Mouse (Mus musculus) ES-Bruce4 (cell line): ENCODE data around the gene Pls1. TPM values are rescaled to one million over a fixed set of nuclear protein-coding genes. Genes with fewer than 3 reads are reported as not detected.

Source experiments
- H3K27ac ChIP-seq: 2 replicates; pipeline ENCODE4 v1.5.1; 2012; ENCODE audit warnings: low read length, inconsistent platforms; ENCODE audit not compliant: insufficient read depth
- H3K27me3 ChIP-seq: 2 replicates; pipeline ENCODE4 v1.6.1; 2012; ENCODE audit warnings: mild to moderate bottlenecking, low read length, inconsistent platforms; ENCODE audit not compliant: control insufficient read depth, poor library complexity, insufficient read depth, severe bottlenecking
- H3K36me3 ChIP-seq: 2 replicates; pipeline ENCODE4 v1.6.1; 2012; ENCODE audit warnings: inconsistent platforms, mild to moderate bottlenecking, low read length, moderate library complexity; ENCODE audit not compliant: control insufficient read depth, poor library complexity, insufficient read depth, severe bottlenecking
- H3K4me1 ChIP-seq: one replicate; pipeline ENCODE4 v1.8.1; 2011; ENCODE audit warnings: low read length; ENCODE audit not compliant: control insufficient read depth, insufficient read depth
- H3K4me3 ChIP-seq: 2 replicates; pipeline ENCODE4 v1.5.1; 2011; ENCODE audit warnings: low read depth, mild to moderate bottlenecking, low read length
- H3K9ac ChIP-seq: 2 replicates; pipeline ENCODE4 v1.6.1; 2012; ENCODE audit warnings: low read depth, mild to moderate bottlenecking, inconsistent platforms; ENCODE audit not compliant: poor library complexity, severe bottlenecking
- H3K9me3 ChIP-seq: replicated peaks from 2 replicates; pipeline ENCODE4 v1.6.1; 2012; ENCODE audit warnings: mild to moderate bottlenecking, low read length, inconsistent platforms; ENCODE audit not compliant: control insufficient read depth, poor library complexity, insufficient read depth, severe bottlenecking
- CTCF ChIP-seq: IDR thresholded peaks from one replicate; pipeline ENCODE4 v1.8.1; 2011; ENCODE audit warnings: low read depth, low read length
- EP300 ChIP-seq: IDR thresholded peaks from 2 replicates; pipeline ENCODE4 v1.6.1; 2011; ENCODE audit warnings: low read depth, low read length; ENCODE audit not compliant: insufficient read depth
- POLR2A ChIP-seq: IDR thresholded peaks from one replicate; pipeline ENCODE4 v1.8.1; 2011; ENCODE audit warnings: low read length; ENCODE audit not compliant: insufficient read depth
- polyA plus RNA-seq: library from polyadenylated mRNA; stranded (reverse); fragments of >200 nt; gene quantifications from 2 replicates; pipeline ENCODE4 v1.2.4, GENCODE M21; 2011; ENCODE audit warnings: low read depth; ENCODE audit not compliant: missing spikeins, insufficient read depth, insufficient read length

Gene Pls1
- polyA plus RNA-seq, 1 experiment, result 5.9 TPM

DNA sequence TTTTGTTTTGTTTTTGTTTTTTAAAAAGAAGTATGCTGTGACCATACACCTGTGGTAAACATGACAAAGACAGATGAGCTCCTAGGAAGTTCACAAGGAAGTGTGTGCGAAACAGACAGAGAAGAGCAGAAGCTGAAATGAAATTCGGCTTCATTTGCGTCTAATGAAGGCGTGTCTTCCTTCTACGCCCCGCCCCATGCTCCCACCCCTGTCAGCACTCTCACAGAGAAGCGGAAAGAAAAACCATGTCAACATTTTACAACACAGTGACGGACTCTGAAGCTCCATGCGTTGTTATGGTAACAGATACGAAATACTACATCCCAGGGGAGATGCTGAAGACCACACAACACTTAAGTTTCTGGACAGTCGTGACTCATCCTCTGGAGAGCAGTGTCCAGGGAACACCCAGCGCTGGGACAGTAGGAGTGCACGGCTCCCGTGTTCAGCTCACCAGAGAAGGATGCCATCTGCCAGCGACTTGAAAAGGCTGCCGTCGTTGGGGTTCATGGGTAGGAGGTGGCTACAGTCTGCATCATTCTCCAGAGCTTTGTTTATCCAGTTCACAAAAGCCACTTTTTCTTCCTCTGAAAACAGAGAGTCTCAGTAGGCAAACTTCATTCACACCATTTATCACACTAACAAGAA is 61.3 kb downstream of the Pls1 start:
- Histone ChIP-seq H3K4me1 (no peaks in the 10 kb centered on the region), H3K36me3 (no peaks in the 10 kb centered on the region), H3K27me3 (no peaks in the 10 kb centered on the region), H3K4me3 (no peak overlapping the region), H3K9me3 (no peaks in the 10 kb centered on the region), H3K9ac (no peak overlapping the region), H3K27ac (no peak overlapping the region)
- TF ChIP-seq CTCF, result no peak

DNA sequence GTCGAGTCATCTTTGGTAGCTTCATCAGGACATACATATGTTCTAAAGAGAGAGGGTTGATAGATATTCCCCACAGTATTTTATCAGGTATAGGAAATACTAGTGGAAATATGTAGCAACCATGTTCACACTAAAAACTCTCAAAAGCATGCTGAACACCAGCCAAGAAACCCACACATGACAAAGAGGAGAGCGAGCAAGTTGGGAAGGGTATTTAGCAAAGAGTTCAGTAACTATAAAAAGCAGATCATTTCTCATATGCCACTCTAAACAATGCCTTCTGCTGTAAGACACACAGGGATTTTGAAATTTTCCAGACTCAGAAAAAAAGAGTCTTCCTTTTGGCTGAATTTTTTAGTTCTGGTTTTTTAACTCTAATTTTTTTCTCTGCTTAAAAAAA is 73.4 kb downstream of the Pls1 start:
- Histone ChIP-seq H3K9me3 (no peaks in the 10 kb centered on the region), H3K36me3 (no peaks in the 10 kb centered on the region), H3K27me3 (no peaks in the 10 kb centered on the region), H3K4me3 (no peak overlapping the region), H3K4me1 (no peaks in the 10 kb centered on the region), H3K27ac (no peak overlapping the region), H3K9ac (no peak overlapping the region)
- no peak for TF ChIP-seq POLR2A
- no peak for TF ChIP-seq CTCF
- no peak for TF ChIP-seq EP300

DNA sequence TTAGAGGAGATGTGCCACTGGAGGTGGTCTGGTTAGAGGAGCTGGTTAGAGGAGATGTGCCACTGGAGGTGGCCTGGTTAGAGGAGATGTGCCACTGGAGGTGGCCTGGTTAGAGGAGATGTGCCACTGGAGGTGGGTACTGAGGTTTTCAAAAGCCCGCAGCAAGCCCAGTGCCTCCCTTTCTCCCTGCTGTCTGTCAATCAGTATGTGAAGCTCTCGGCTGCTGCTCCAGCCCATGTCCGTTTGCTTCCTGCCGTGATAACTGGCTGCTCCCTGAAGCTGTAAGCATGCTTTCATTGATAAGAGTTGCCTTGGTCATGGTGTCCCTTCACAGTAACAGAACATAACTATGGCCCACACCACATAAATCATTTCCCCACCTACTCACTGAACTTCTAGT is 81.9 kb downstream of the Pls1 start:
- Histone ChIP-seq H3K27ac (no peak overlapping the region), H3K9me3 (no peaks in the 10 kb centered on the region), H3K36me3 (no peaks in the 10 kb centered on the region), H3K9ac (no peak overlapping the region), H3K27me3 (no peaks in the 10 kb centered on the region), H3K4me1 (no peaks in the 10 kb centered on the region), H3K4me3 (no peak overlapping the region)
- no peak for TF ChIP-seq CTCF
- no peak for TF ChIP-seq POLR2A
- TF ChIP-seq EP300, result no peak

DNA sequence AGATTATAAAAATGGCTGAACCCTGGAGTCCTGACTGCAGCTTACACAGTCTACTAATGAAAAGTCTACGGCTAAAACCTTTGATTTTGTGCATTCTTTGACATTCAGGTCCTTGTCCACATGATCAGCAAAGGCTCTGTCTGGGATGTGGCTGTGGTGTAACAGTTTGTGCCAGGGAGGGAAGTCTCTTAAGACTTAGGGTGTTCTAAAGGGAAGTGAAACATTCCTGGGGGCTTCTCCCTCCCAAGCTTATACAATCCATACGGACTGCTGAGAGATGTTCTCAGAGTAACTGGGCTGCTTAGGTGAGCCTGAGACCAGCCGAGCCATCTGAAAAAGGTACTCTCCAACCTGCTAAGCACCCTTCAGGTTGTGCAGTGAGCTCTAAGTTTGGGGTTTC is 82.9 kb downstream of the Pls1 start:
- TF ChIP-seq POLR2A, result no peak
- no peak for TF ChIP-seq CTCF
- TF ChIP-seq EP300, result no peak
- no peaks in the 10 kb centered on the region for H3K27me3 ChIP-seq
- no peak overlapping the region for H3K27ac ChIP-seq
- H3K4me1 ChIP-seq, result no peaks in the 10 kb centered on the region
- H3K9me3 ChIP-seq, result no peaks in the 10 kb centered on the region
- no peak overlapping the region for H3K4me3 ChIP-seq
- no peak overlapping the region for H3K9ac ChIP-seq
- H3K36me3 ChIP-seq, result no peaks in the 10 kb centered on the region

DNA sequence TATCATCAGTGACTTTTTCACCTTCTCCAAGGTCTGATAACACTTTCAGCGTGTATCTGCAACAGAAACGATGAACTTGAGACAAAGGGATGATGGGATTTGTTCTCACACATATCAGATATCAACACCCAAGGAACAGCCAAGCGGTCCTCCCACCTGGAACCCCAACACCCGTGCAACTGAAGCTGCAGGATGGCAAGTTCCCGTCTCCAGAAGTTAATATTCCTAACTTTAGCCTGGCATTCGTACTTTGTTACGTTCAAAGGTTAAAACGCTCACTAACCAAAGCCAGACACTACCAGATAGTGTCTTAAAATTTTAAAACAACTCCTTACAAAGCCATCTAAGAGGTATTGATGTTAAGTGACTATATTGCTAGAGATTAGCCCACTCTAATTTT is 83.7 kb downstream of the Pls1 start:
- H3K9ac ChIP-seq, result no peak overlapping the region
- no peaks in the 10 kb centered on the region for H3K36me3 ChIP-seq
- no peak overlapping the region for H3K27ac ChIP-seq
- H3K4me1 ChIP-seq, result no peaks in the 10 kb centered on the region
- no peaks in the 10 kb centered on the region for H3K27me3 ChIP-seq
- H3K4me3 ChIP-seq, result no peak overlapping the region
- H3K9me3 ChIP-seq, result no peaks in the 10 kb centered on the region
- TF ChIP-seq CTCF (no peak), EP300 (no peak), POLR2A (no peak)

DNA sequence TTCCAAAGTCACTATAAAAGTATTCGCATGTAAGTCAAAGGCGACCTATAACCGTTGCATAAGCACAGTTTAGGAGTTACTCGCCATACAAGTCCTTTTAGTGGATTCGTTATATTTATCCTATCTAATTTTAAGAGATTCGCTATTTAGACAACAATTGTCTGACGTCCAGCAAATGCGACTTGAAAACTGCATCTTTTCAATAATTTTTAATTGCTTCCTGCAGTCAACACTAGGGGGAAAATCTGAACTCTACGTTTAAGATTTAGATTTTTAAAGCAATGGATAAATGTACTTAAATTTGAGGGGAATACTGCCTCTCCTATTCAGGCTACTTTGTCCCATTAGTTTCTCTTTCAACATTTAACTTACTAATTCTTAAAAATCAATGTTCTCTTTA is 94.4 kb downstream of the Pls1 start:
- Histone ChIP-seq H3K4me3 (no peak overlapping the region), H3K4me1 (no peaks in the 10 kb centered on the region), H3K9ac (no peak overlapping the region), H3K36me3 (no peaks in the 10 kb centered on the region), H3K9me3 (no peaks in the 10 kb centered on the region), H3K27me3 (0 out of 2 replicates have a peak, but pooled peaks cover 1% of the 10 kb centered on the region), H3K27ac (no peak overlapping the region)
- TF ChIP-seq POLR2A, result no peak
- TF ChIP-seq EP300, result no peak
- TF ChIP-seq CTCF, result no peak
